Mouse (Mus musculus) heart, adult 2 months (tissue): ENCODE measurements around the gene Caprin2.

Experiments used
- CTCF ChIP-seq: fragments of 200-600 bp; IDR thresholded peaks from 2 replicates; pipeline ENCODE4 v1.8.1; 2022; ENCODE audit warnings: antibody characterized with exemption, mild to moderate bottlenecking, moderate library complexity
- EP300 ChIP-seq: fragments of 200-500 bp; IDR thresholded peaks from 2 replicates; pipeline ENCODE4 v1.6.1; 2011; ENCODE audit warnings: low read depth, low read length, control low read depth; ENCODE audit not compliant: insufficient read depth
- POLR2A ChIP-seq: fragments of 200-500 bp; IDR thresholded peaks from 2 replicates; pipeline ENCODE4 v1.6.1; 2011; ENCODE audit warnings: mild to moderate bottlenecking, low read depth, low read length, control low read depth; ENCODE audit not compliant: insufficient read depth

DNA sequence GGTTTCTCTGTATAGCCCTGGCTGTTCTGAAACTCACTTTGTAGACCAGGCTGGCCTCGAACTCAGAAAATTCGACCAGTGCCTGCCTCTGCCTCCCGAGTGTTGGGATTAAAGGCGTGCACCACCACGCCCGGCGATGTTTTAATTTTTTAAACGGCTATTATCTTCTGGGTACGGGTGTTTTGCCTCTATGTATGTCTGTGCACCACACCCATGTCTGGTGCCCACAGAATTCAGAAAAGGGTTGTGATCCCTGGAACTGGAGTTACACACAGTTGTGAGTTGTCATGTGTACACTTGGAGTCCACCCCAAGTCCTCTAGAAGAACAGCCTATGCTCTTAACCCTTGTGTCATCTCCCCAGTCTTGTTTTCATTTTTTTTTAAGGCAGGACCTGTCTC, 10.9 kb upstream of the Caprin2 start:
- TF ChIP-seq CTCF (no peak), EP300 (no peak), POLR2A (no peak)
